Mouse (Mus musculus) neural tube, embryonic 12.5 days (tissue): ENCODE results near the gene Vps13d. TPM values are rescaled to one million over a fixed set of nuclear protein-coding genes. Genes with fewer than 3 reads are reported as not detected.

Source experiments
- ATAC-seq: fragments of 200-750 bp; cut with Nextera tagmentation; 2 replicates; pipeline ENCODE4 v1.8.0; 2017; ENCODE audit warnings: low read depth, mild to moderate bottlenecking, moderate TSS enrichment, moderate library complexity; ENCODE audit not compliant: low FRiP score
- H3K27ac ChIP-seq: fragments of 300-500 bp; sonication (generic); 2 replicates; pipeline ENCODE4 v1.5.1; 2016
- H3K27me3 ChIP-seq: fragments of 300-500 bp; sonication (generic); replicated peaks from 2 replicates; pipeline ENCODE4 v1.6.1; 2016; ENCODE audit warnings: mild to moderate bottlenecking
- H3K36me3 ChIP-seq: fragments of 300-500 bp; sonication (generic); 2 replicates; pipeline ENCODE4 v1.6.1; 2016; ENCODE audit warnings: mild to moderate bottlenecking
- H3K4me1 ChIP-seq: fragments of 300-500 bp; sonication (generic); 2 replicates; pipeline ENCODE4 v1.6.1; 2016
- H3K4me2 ChIP-seq: fragments of 300-500 bp; sonication (generic); replicated peaks from 2 replicates; pipeline ENCODE4 v1.6.1; 2016; ENCODE audit warnings: mild to moderate bottlenecking
- H3K4me3 ChIP-seq: fragments of 300-500 bp; sonication (generic); 2 replicates; pipeline ENCODE4 v1.5.1; 2016
- H3K9ac ChIP-seq: fragments of 300-500 bp; sonication (generic); 2 replicates; pipeline ENCODE4 v1.6.1; 2016; ENCODE audit warnings: mild to moderate bottlenecking
- H3K9me3 ChIP-seq: fragments of 300-500 bp; sonication (generic); 2 replicates; pipeline ENCODE4 v1.6.1; 2016; ENCODE audit warnings: mild to moderate bottlenecking
- WGBS: fragments of 180-500 bp; shearing (Covaris S2); methylation state at CpG from one replicate; pipeline ENCODE4 v1.1.7; 2016; 5-methylcytosine and 5-hydroxymethylcytosine counted together
- polyA plus RNA-seq: library from polyadenylated mRNA; unstranded; fragments of >200 nt; fragmentation: Nextera tagmentation; extraction: Ambion mirVana; gene quantifications from 2 replicates; pipeline ENCODE4 v1.2.1, GENCODE M21; 2016

Vps13d gene
- polyA plus RNA-seq, 1 experiment from 2014 or later = 9.3 TPM

GRCm38 (mm10) chr4:145209076-145209689 is 14.4 kb upstream of the Vps13d start:
- H3K4me1 ChIP-seq = no peaks in the 10 kb centered on the region
- no peak overlapping the region for H3K9ac ChIP-seq
- H3K27ac ChIP-seq = no peak overlapping the region
- H3K4me2 ChIP-seq = no peak overlapping the region
- H3K36me3 ChIP-seq = no peaks in the 10 kb centered on the region
- H3K4me3 ChIP-seq = no peak overlapping the region
- 79% methylated on average over 6 of the region's 6 CpGs for WGBS
- ATAC-seq = no peak
- H3K9me3 ChIP-seq = no peaks in the 10 kb centered on the region
- H3K27me3 ChIP-seq = no peaks in the 10 kb centered on the region

- H3K4me3 ChIP-seq = no peak overlapping the region
- H3K4me1 ChIP-seq = no peaks in the 10 kb centered on the region
- no peak for ATAC-seq
- no peaks in the 10 kb centered on the region for H3K27me3 ChIP-seq
- H3K27ac ChIP-seq = no peak overlapping the region
- H3K9me3 ChIP-seq = no peaks in the 10 kb centered on the region
- no peak overlapping the region for H3K9ac ChIP-seq
- H3K36me3 ChIP-seq = no peaks in the 10 kb centered on the region
- 87% methylated on average over 3 of the region's 3 CpGs for WGBS
- H3K4me2 ChIP-seq = no peak overlapping the region
Observed at GRCm38 (mm10) chr4:145207718-145208371, 13.0 kb upstream of the Vps13d start.

- Histone ChIP-seq H3K9ac (no peak overlapping the region), H3K4me1 (no peaks in the 10 kb centered on the region), H3K9me3 (no peaks in the 10 kb centered on the region), H3K4me3 (no peak overlapping the region), H3K27ac (no peak overlapping the region), H3K27me3 (no peaks in the 10 kb centered on the region), H3K4me2 (no peak overlapping the region), H3K36me3 (no peaks in the 10 kb centered on the region)
- ATAC-seq = no peak
- WGBS = 89% methylated on average over 8 of the region's 8 CpGs
Observed at GRCm38 (mm10) chr4:145204779-145205178, 10.0 kb upstream of the Vps13d start.

GRCm38 (mm10) chr4:145203305-145203704 is 8.5 kb upstream of the Vps13d start:
- no peak overlapping the region for H3K4me3 ChIP-seq
- no peaks in the 10 kb centered on the region for H3K4me1 ChIP-seq
- H3K4me2 ChIP-seq = no peak overlapping the region
- no peak overlapping the region for H3K27ac ChIP-seq
- WGBS = 72% methylated on average over 2 of the region's 2 CpGs
- H3K27me3 ChIP-seq = no peaks in the 10 kb centered on the region
- H3K9me3 ChIP-seq = no peaks in the 10 kb centered on the region
- no peaks in the 10 kb centered on the region for H3K36me3 ChIP-seq
- no peak for ATAC-seq
- no peak overlapping the region for H3K9ac ChIP-seq

GRCm38 (mm10) chr4:145201424-145201823 is 6.6 kb upstream of the Vps13d start:
- no peaks in the 10 kb centered on the region for H3K9me3 ChIP-seq
- 91% methylated on average over 3 of the region's 3 CpGs for WGBS
- H3K36me3 ChIP-seq = no peaks in the 10 kb centered on the region
- no peak for ATAC-seq
- no peak overlapping the region for H3K9ac ChIP-seq
- H3K27ac ChIP-seq = no peak overlapping the region
- no peaks in the 10 kb centered on the region for H3K27me3 ChIP-seq
- no peak overlapping the region for H3K4me2 ChIP-seq
- H3K4me1 ChIP-seq = no peaks in the 10 kb centered on the region
- no peak overlapping the region for H3K4me3 ChIP-seq

- H3K36me3 ChIP-seq = no peaks in the 10 kb centered on the region
- WGBS = 57% methylated on average over 11 of the region's 11 CpGs
Observed at GRCm38 (mm10) chr4:145199982-145200699, 5.3 kb upstream of the Vps13d start.

GRCm38 (mm10) chr4:145196586-145196985 is 1.8 kb upstream of the Vps13d start:
- WGBS = 88% methylated on average over 4 of the region's 4 CpGs

More at GRCm38 (mm10) chr4:145199982-145200699, 5.3 kb upstream of the Vps13d start:
- no peak for ATAC-seq
- no peaks in the 10 kb centered on the region for H3K4me1 ChIP-seq
- H3K4me3 ChIP-seq = no peak overlapping the region
- no peak overlapping the region for H3K9ac ChIP-seq
- H3K4me2 ChIP-seq = no peak overlapping the region
- no peaks in the 10 kb centered on the region for H3K27me3 ChIP-seq
- H3K27ac ChIP-seq = no peak overlapping the region
- no peaks in the 10 kb centered on the region for H3K9me3 ChIP-seq

GRCm38 (mm10) chr4:145195172-145195571 is 367 bp upstream of the Vps13d start:
- no peak overlapping the region for H3K4me3 ChIP-seq
- WGBS = 23% methylated on average over 5 of the region's 5 CpGs
- 0 out of 2 replicates have a peak, but pooled peaks cover 2% of the 10 kb centered on the region for H3K36me3 ChIP-seq
- H3K4me2 ChIP-seq = peak overlapping the region; percentile 94
- no peaks in the 10 kb centered on the region for H3K27me3 ChIP-seq
- no peak overlapping the region for H3K27ac ChIP-seq
- peak; percentile 38; the same call in 1 of the 2 replicates for ATAC-seq
- H3K9me3 ChIP-seq = no peaks in the 10 kb centered on the region
- no peak overlapping the region for H3K9ac ChIP-seq
- peaks cover 10% of the 10 kb centered on the region for H3K4me1 ChIP-seq

More at GRCm38 (mm10) chr4:145196586-145196985, 1.8 kb upstream of the Vps13d start:
- Histone ChIP-seq H3K27me3 (no peaks in the 10 kb centered on the region), H3K4me1 (peaks cover 10% of the 10 kb centered on the region), H3K9me3 (no peaks in the 10 kb centered on the region), H3K4me3 (no peak overlapping the region), H3K27ac (no peak overlapping the region), H3K9ac (no peak overlapping the region), H3K4me2 (no peak overlapping the region), H3K36me3 (no peaks in the 10 kb centered on the region)
- no peak for ATAC-seq

GRCm38 (mm10) chr4:145193991-145194511 is 754 bp downstream of the Vps13d start:
- Histone ChIP-seq H3K9me3 (no peaks in the 10 kb centered on the region), H3K27me3 (no peaks in the 10 kb centered on the region), H3K4me2 (peak overlapping the region; percentile 94), H3K9ac (peak overlapping the region; percentile 87), H3K4me3 (peak overlapping the region; percentile 92), H3K27ac (no peak overlapping the region), H3K4me1 (peaks cover 10% of the 10 kb centered on the region), H3K36me3 (peaks cover 11% of the 10 kb centered on the region; the same call in 1 of the 2 replicates)
- 1% methylated on average over 10 of the region's 10 CpGs for WGBS
- ATAC-seq = peak; percentile 42

- no peak for ATAC-seq
- Histone ChIP-seq H3K4me3 (no peak overlapping the region; the same call in 1 of the 2 replicates), H3K4me1 (peaks cover 10% of the 10 kb centered on the region), H3K9ac (no peak overlapping the region; the same call in 1 of the 2 replicates), H3K9me3 (no peaks in the 10 kb centered on the region), H3K27ac (no peak overlapping the region), H3K27me3 (no peaks in the 10 kb centered on the region), H3K36me3 (peaks cover 16% of the 10 kb centered on the region), H3K4me2 (peak overlapping the region; percentile 94)
- 50% methylated on average over 3 of the region's 3 CpGs for whole genome bisulfite sequencing
Observed at GRCm38 (mm10) chr4:145193406-145193805, 1.4 kb downstream of the Vps13d start.

GRCm38 (mm10) chr4:145192686-145193085 is 2.1 kb downstream of the Vps13d start:
- no peak overlapping the region for H3K9ac ChIP-seq

GRCm38 (mm10) chr4:145188561-145188960 is 6.2 kb downstream of the Vps13d start:
- H3K27ac ChIP-seq = no peak overlapping the region
- peaks cover 41% of the 10 kb centered on the region for H3K36me3 ChIP-seq
- no peaks in the 10 kb centered on the region for H3K27me3 ChIP-seq
- no peak for ATAC-seq
- H3K9ac ChIP-seq = no peak overlapping the region
- H3K9me3 ChIP-seq = peaks cover 4% of the 10 kb centered on the region; the same call in 1 of the 2 replicates
- no peak overlapping the region for H3K4me3 ChIP-seq
- H3K4me1 ChIP-seq = peaks cover 3% of the 10 kb centered on the region
- no peak overlapping the region for H3K4me2 ChIP-seq

More at GRCm38 (mm10) chr4:145192686-145193085, 2.1 kb downstream of the Vps13d start:
- Histone ChIP-seq H3K36me3 (peaks cover 16% of the 10 kb centered on the region), H3K4me3 (no peak overlapping the region), H3K27ac (no peak overlapping the region), H3K27me3 (no peaks in the 10 kb centered on the region), H3K4me2 (no peak overlapping the region), H3K9me3 (no peaks in the 10 kb centered on the region), H3K4me1 (peaks cover 10% of the 10 kb centered on the region)
- ATAC-seq = no peak
